Mouse (Mus musculus): ENCODE measurements around the gene Upk1b.

Gene Upk1b

GRCm38 (mm10) chr16:38728576-38729132, 71.5 kb downstream of the Upk1b start:
- no peak for ATAC-seq (ENCODE audit: insufficient number of reproducible peaks, low FRiP score, low TSS enrichment)

GRCm38 (mm10) chr16:38724974-38725373, 75.2 kb downstream of the Upk1b start:
- ATAC-seq (ENCODE audit: insufficient number of reproducible peaks, low FRiP score, low TSS enrichment) = no peak

GRCm38 (mm10) chr16:38724256-38724655, 75.9 kb downstream of the Upk1b start:
- ATAC-seq (ENCODE audit: insufficient number of reproducible peaks, low FRiP score, low TSS enrichment) = no peak

All from cerebellum, adult (tissue).